Mouse (Mus musculus) lung, postnatal 25 days (tissue): Measurements from ENCODE around the gene Stpg1.

ENCODE experiments used
- DNase-seq: peaks from one replicate; pipeline ENCODE4 v3.0.0; 2022; ENCODE audit warnings: low spot score

Stpg1 gene

DNA sequence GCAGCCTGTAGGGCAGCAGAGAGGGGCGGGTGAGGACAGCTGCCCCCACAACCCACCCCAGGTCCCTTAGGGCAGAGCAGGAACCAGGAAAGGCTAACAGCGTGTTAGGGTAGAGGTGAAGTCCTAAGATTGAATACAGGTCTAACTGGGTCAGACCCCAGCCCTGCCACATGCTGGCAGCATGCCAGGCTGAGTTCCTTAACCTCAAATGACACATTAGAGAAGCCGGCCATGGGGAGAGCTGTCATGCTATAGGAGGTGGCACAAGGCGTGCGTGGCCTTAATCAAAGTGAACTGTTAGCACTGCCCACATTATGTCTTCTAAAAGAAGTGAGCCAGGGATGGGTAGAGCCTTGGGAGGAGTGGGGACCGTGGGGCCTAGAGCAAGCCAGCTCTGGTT, 54.7 kb downstream of the Stpg1 start:
- no peak for DNase-seq

DNA sequence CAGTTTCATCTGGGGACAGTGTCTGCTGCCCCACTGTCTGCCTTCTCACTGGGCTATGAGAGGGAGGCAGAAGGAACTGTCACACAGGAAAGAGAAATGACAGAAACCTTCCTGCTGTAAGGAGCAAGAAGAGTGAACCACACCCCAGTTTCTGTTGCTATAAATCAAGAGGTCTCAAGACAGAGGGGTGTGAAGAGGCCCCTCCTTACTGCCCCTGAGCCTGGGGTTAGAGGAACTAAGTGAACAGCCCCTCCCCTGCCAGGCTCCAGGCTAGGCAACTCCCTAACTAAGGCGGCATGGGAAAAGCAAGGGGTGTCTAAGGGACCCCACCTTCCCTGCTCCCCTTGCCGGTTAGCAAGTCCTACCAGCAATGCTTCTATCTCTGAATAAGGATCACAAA, 69.2 kb downstream of the Stpg1 start:
- DNase-seq: no peak

DNA sequence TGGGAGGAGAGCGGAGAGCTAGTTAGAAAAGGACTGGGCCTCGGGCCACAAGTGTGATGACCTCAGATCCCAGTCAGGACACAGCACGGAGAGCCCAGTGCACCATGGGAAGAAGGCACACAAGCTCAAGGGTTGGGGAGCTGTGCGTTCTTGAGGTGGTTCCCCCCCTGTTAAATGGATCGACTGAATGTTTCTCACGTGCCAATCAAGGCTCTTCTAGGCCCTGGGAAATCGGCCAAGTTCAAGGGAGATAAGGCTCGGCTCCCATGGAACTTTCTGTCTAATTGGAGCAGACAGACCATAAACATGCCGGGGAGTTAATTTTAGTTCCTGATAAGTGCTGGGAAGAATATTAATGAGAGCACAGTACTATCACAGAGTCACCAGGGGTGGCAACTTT, 70.8 kb downstream of the Stpg1 start:
- peak; percentile 39 for DNase-seq

DNA sequence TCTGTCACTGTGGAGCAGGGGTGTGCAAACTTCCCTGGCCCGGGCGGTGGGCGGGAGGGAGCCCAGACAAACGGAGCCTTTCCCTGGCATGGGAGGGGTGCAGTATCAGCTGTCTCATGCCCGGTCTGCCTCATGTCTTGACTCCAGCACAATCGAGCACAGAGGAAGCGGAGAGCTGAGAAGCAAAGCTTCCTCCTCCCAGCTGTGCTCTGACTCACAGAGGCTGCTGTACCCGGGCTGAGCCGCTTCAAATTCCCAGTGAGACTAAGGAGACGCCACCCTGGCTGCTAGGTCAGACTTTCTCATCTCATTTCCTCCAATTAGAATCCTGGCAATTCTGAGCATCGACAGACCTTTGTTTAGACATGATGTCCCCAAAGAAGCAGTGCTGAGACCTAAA, 72.5 kb downstream of the Stpg1 start:
- DNase-seq: no peak

DNA sequence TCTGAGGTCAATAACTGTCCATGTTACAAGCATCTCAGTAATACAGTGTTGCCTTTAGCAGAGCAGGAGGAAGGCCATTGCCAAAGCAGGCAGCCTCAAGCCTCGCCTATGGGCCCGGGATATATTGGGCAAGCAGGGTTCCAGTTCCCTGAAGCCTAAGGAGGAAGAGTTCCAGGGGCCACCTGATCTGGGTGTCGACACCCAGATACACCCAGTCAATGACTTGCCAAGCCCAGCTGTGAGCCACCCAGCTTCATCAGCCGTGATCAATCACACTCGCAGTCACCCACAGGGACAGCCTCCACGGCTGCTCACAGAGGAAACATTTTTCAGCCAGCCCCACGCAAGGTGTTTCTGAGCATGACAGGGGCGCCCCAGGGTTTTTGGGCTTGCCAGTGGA, 72.9 kb downstream of the Stpg1 start:
- DNase-seq: no peak

DNA sequence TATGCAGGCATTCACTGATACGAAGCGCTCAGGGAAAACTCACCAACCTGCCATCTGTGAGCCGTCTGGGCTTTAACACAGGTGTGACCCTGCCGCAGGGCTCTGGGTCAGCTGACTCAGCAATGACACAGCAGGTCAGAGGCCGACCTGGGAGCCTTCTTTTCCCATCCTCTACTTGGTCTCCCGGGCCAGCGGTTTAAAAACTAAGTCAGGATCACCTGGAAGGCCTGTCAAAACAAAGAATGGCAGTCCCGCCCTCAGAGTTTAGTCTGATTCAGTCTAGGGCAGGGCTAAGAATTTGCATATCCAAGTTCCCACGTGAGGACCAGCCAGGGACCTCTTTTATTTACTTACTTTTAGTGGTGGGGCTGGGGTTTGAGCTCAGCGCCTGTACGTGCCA, 74.6 kb downstream of the Stpg1 start:
- no peak for DNase-seq

DNA sequence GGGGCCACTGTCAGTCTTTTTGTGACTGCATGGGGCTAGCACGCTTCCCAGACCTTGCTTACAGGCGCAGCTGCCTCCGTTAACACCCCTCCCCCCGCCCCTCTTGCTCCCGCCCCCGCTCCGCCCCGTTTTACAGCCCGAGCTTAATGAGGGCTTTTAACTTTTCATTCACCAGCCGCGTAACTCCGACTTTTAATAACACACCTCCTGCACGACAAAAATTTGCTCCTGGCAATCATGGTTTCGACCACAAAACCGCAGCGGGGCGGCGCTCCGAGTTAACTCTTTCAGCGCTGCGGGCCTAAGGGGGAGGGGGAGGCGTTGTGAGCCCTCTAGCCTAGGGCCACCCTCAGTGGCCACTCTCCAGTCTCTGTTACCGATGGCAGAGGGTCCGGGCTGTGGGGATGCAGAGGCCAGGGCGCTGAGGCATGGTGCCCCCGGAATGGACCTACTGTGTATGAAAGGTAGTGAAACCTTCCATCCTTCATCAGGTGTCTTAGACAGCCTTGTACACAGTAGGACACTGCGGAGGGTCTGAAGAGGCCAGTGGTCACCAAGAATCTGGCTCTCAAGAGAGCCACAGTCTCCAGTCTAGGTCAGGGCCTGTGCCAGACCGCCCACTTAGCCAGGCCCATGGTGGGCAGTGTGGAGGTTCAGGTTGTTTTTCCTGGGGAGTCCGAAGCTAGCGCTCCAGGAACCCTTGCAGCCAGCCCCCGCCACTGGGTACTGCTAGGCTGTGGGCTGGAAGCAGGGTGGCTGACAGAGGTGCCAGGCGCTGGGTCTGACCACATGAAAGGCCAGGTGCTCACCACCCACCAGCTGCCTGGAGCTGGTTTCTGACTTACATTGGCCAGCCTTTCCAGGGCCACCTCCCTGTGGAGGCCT, 75.8 kb downstream of the Stpg1 start:
- DNase-seq: peak; percentile 33

DNA sequence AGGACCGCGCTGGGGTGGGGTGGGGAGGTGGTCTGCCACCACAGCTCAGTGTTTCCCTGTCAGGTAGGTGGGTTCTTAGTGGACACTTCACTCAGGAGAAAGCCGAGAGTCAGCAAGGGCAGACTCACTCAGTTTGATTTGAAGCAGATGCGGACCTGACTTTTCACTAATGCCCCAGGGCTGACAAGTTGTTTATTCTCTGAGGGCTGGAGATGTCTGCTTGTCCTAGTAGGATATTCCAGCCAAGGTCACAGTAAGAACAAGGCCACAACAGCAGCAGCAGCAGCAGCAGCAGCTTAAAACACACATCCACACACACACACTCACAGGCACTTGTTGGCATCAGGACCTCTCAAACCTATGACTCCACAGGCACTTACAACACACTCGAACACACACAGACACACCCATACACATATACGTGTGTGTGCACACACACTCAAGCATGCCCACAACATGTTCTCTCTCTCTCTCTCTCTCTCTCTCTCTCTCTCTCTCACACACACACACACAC, 76.5 kb downstream of the Stpg1 start:
- DNase-seq: no peak

DNA sequence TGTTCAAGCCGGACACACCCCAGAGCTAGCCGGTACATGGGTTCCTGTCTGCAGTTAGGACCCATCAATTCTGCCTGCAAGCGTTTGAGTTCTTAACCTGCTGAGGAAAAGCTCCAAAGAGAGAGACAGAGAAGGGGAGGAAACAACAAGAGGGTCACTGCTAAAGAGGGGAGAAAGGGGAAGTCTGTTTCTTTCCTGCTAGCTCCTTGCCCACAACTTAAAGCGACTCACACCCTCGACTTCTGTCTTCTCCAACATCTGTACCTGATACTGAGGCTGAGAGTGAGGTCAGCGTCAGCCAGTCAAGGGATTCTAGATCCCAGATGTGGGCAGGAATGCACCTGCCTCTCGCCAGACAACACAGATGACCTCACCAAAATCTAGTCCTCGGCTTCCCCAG, 77.7 kb downstream of the Stpg1 start:
- DNase-seq: no peak

DNA sequence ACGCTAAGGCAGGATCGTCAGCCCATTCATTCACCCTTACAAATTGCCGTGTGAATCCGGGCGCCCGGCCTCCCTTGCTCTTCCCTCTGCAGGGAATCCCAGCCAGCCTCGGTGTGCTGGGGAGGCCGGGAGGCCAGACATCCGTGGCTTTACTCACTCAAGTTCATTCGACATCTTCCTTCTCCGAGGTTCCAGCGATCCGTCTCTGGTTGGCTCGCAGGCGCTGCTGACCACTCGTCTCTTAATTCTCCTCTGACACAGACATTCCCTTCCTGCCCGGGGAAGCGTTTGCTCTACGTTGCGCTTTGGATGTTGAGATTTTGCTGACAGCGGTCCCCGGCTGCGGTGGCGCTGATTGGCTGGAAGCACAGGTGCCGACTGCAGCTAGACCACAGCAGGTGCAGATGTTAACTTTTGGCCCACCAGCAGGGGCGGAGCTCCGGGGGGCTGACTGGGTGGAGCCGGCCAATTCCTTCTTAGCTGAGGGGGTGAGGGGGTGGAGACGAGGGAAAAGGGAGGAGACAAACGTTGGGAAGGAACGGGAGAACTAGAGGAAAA, 78.7 kb downstream of the Stpg1 start, which contains the start of gene Grhl3:
Gene Grhl3 (minus strand): TSS at position 380 of the 558 bp plus-strand sequence.
- peak; percentile 21 for DNase-seq

DNA sequence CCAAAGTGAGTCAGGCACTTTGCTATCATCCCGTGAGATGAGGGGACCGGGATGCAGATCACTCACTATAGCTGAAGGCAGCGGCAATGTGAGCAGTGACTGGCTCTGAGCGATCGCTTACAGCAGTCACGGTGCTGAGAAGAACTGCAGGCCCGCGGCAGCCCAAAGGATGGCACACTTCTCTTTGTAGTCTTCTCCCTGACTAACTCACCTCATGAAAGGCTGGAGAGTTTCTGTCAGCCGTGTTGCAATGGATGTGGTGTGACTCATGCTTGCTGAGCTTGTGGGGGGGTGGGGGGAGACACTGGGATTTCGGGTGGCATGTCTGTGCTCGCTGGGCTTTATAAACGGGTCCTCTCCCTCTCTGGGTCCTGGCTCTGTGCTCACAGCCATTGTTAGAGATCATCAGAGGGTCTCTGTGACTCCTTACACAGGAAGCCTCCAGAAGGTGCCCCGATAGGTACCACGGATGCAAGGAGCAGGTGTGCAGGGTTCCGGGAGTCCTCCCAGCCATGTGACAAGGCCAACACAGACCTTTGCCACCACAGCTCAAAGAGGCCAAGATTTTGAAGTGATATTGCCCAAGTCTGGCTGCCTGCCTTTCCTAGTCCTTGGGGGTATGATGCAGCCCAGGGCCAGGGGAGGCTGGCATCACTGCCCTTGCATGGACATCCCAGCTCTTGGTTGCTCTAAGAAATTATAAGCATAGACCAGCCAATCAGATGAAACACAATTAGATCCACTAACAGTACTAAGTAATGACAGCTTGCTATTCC, 81.0 kb downstream of the Stpg1 start:
- no peak for DNase-seq

DNA sequence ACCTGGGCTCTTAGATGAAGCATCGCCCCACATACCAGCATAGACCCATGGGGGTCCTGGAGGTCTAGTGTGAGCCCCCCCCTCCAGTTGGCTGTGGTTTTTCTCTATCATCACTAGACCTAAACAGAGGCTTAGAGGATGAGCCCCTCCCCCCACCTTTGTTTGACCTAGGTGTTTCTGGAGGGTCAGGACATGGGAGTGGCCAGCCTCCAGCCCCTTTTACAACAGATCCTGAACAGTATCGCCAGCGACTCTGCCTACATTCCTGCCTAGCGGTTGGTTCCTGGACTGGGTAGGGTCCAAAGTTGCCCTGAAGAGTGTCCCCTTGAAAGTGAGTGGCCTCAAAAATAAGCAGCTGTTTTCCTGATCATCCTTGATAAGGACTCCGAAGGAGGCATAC, 83.9 kb downstream of the Stpg1 start:
- no peak for DNase-seq

DNA sequence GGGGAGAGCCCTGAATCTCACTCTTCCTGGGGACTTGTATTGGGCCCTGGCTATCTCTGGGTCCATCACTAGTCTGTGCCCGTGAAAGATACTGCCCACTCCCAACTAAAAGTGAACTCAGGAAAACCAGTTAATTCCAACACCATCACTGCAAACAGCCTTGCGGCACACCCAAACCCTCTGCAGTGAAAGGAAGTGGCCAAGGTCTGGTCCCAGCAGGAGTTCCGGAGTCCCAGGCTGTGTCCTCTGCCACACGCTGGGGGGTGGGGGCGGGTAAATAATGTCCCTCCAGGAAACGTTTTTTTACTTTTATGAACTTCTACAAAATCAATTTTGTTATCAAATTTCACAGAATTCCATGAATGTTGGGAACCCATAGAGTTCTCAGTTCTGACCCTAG, 85.1 kb downstream of the Stpg1 start:
- DNase-seq: no peak

DNA sequence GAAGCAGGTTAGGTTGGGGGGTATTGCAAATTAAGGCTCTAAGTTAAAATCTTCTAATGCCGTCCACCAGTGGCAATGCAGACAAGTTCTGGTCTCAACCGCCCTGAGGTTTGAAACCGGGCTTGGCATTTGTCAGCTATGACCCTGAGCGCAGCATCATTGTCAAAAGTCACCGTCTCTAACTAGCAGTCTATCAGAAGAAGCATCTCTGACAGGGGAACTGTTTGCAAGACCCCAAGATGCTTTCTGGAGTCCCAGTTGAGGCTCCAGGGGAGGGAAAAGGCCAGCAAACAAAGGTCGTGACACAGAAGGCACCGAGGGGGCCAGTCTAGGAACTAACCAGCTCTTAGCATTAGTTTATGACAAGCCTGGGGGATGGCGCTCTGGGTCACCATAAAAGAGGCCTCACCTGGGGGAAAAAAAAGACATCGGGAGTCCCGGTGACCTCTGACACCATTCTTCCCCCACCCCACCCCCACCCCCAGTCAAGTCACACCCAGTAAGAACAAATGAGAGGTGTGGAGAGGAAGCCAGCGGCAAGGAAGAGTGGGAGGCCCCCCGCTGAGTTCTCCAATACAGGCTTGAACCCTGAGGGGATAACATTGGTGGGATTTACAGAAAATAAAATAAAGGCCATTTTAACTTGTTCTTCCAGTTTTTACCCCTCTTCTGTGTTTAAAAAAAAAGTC, 86.8 kb downstream of the Stpg1 start:
- no peak for DNase-seq

DNA sequence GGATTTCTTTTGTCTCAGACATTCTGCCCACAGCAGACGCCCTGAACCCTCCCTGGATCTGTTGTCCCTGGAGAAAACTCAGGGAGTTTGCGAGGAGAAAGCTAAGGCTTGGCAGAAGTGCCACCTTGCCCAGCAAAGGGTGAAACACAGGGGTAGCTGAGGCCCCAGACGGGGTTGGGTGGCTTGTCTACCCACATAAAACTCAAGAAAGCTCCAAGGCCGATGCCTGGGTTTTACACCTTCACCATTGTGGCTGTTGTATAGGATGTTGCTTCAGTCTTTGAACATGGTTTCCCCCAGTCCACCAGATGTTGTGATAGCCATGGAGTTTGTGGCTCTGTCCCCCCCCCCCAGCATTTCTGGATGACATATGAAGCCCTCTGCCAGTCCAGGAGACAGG, 90.2 kb downstream of the Stpg1 start:
- no peak for DNase-seq
